Mouse (Mus musculus): ENCODE data around the gene Atp1a3.

Gene Atp1a3

DNA sequence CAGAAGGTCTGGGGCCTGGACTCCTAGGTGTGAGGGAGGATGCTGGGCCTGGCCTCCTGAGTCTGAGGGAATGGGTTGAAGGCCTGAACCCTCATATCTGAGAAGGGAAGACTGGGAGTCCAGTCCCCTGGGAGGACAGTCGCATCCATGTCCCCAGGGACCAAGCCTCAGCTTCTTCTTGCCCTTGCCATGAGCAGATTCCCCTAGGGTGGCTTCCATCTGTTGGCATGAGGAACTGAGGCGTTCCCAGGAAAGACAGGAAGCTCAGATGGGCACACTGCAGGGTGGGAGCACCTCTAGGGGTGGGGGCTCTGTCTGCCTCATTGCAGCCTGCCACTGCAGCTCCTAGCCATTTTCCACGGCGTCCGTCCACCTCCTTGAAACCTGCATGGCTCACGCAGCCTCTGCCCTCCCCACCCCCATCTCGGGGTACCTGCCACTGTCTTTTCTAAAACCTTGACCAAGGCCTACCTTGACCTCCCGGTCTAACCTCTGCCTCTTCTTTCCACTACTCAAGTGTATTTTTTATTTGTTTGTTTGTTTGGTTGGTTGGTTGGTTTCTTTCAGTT is 1.9 kb downstream of the Atp1a3 start:
- no peak for DNase-seq (ENCODE audit: low spot score)

- no peak for DNase-seq (ENCODE audit: low spot score)
These were observed 2.5 kb downstream of the Atp1a3 start for GRCm38 (mm10) chr7:25003291-25003690.

DNA sequence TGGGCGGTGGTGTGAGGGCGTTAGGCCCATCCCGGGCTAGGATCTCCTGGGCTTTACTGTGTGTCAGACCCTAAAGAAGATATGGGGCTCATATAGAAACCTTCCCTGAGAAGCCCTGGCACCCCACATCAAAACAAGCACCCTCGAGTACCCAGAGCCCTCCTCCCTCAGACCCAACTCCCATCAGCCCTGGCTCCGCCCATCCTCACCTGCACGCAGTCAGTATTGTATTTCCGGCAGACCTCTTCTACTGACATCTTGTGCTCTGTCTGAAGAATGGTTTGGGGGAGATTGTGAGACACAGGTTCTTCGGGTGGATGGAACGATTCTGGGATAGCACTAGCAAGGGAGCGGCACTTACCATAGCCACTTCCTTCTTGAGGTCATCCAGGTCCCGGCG is 5.0 kb downstream of the Atp1a3 start:
- no peak for DNase-seq (ENCODE audit: low spot score)

DNA sequence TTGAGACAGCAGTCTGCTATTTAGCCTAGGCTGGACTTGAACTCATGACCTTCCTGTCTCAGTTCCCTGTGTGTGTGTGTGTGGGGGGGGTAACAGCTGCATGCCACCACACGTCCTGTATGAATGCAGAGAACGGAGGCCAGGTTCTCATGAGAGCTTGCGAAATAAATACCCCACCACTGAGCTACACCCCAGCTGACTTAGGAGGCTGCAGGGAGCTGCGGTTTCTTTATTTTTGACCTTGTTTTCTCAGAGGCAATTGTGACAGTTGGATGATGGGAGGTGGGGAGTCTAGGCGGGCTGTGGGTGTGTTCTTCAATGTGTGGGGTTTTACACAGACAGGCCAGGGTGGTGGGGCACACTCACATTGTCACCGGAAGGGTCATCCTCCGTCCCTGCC is 5.5 kb downstream of the Atp1a3 start:
- no peak for DNase-seq (ENCODE audit: low spot score)

GRCm38 (mm10) chr7:24993081-24993480 is 12.7 kb downstream of the Atp1a3 start:
- DNase-seq (ENCODE audit: low spot score), result no peak

GRCm38 (mm10) chr7:24990478-24990877 is 15.3 kb downstream of the Atp1a3 start:
- DNase-seq (ENCODE audit: low spot score), result no peak

DNA sequence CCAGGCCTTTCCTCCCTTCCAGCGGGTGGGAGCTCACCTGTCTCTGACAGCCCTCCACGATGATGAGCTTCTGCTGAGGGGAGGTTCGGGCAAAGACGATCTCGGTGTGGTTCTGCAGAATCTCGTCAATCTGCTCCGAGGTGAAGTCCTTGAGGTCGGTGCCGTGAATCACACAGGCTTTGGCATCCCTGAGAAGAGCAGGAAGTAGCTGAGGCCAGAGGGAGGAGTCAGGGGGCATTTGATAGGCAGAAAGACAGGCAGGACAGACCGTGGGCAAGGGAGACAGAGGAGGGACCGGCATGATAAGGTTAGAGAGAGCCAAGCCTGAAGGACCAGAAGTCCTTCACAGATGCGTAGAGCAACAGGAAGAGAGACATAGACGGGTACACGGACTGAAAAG is 17.8 kb downstream of the Atp1a3 start:
- DNase-seq (ENCODE audit: low spot score), result no peak

DNA sequence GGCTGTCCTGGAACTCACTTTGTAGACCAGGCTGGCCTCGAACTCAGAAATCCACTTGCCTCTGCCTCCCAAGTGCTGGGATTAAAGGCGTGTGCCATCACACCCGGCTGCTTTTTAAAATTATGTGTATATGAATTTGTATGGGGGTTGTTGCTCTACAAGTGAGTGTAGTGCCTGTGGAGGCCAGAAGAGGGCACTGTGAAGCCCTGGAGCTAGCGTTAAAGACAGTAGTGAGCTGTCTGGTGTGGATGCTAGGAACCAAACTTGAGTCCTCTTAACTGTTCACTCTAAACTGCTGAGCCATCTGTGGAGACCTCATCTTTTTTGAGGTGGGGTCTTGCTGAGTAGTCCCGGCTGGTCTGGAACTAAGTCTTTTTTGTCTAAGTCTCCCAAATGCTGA is 20.0 kb downstream of the Atp1a3 start:
- DNase-seq (ENCODE audit: low spot score), result no peak

- no peak for DNase-seq (ENCODE audit: low spot score)
These were observed 21.5 kb downstream of the Atp1a3 start for GRCm38 (mm10) chr7:24984307-24984706.

GRCm38 (mm10) chr7:24983396-24983795 is 22.4 kb downstream of the Atp1a3 start:
- DNase-seq (ENCODE audit: low spot score), result no peak

DNA sequence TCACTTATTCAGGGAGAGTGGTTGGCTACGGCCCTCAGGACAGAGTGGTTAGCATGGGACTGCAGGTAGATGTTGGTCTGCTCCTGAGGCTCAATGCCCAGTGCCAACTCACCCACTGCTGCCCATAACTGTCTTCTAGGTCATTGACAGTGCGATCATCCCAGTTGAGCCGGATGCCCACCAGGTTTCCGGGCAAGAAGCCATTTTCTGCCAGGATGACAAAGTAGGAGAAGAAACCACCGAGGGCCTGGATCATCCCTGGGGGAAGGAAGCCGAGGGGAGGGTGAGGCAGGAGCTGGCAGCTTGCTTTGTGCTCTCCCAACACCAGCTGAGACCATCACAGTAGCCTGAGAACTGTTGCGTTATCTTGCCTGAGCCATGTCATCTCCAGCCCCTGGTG is 25.3 kb downstream of the Atp1a3 start:
- DNase-seq (ENCODE audit: low spot score), result no peak

DNA sequence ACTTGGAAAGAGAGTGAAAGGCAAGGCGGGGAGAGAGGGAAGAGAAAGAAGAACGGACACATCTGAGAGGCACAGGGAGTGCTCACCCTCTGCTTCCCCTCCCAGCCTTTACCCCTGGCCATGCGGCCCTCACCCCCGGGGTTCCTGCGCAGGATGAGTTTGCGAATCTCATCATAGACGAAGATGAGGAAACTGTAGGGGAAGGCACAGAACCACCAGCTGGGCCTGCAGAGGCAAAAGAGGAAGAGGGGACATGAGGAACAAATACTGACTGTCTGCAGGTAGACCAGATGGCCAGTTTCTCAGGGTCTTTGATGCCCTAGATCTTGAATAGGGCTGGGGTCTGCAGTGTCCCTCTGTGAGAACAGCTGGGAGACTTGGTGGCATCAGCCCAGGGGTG is 27.0 kb downstream of the Atp1a3 start:
- DNase-seq (ENCODE audit: low spot score), result no peak

GRCm38 (mm10) chr7:24974893-24975595 is 30.7 kb downstream of the Atp1a3 start:
- no peak for DNase-seq (ENCODE audit: low spot score)

DNA sequence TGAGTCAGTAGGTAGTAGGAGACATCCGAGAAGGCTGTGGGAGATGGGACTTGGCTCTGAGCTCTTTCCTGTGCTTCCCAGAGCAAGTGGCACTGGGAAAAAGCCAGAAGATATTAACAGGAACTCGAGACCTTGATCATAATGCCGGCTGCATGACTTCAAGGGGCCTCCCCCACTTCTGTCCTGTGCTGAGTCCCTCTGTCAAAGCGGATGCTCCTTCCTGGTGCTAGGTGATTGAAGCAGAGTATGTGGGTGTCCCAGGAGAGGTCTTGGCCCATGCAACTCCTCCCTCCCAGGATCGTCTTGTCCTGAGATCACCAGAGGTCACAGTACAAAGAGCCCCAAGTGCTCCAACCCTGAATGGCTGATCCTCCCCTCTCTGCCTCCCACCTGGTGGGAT is 31.9 kb downstream of the Atp1a3 start:
- no peak for DNase-seq (ENCODE audit: low spot score)

GRCm38 (mm10) chr7:24973208-24973607 is 32.5 kb downstream of the Atp1a3 start:
- DNase-seq (ENCODE audit: low spot score), result no peak

GRCm38 (mm10) chr7:24971972-24972893 is 33.5 kb downstream of the Atp1a3 start, which contains the start of gene Rabac1:
Gene Rabac1 (minus strand): TSS chr7:24972754.
- peak; percentile 61 for DNase-seq (ENCODE audit: low spot score)

- DNase-seq (ENCODE audit: low spot score), result no peak
These were observed 34.3 kb downstream of the Atp1a3 start for GRCm38 (mm10) chr7:24971261-24971971.

GRCm38 (mm10) chr7:24970341-24970740 is 35.4 kb downstream of the Atp1a3 start:
- no peak for DNase-seq (ENCODE audit: low spot score)

GRCm38 (mm10) chr7:24969805-24970204 is 36.0 kb downstream of the Atp1a3 start:
- no peak for DNase-seq (ENCODE audit: low spot score)

DNA sequence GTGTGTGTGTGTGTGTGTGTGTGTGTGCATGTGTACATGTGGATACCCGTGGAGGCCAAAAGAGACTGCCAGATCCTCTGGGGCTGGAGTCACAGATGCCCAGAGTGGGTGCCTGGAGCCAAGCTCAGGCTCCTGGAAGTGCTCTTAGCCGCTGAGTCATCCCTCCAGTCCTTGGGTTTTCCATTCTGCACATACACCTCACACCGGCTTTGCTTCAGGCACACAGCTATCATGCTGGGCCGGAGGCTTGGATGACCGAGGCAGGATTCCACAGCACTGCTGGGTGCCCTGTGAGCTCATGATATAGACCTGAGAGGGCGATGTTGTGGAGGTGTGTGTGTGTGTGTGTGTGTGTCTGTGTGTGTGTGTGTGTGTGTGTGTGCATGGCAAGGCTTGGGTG is 37.3 kb downstream of the Atp1a3 start:
- no peak for DNase-seq (ENCODE audit: low spot score)

DNA sequence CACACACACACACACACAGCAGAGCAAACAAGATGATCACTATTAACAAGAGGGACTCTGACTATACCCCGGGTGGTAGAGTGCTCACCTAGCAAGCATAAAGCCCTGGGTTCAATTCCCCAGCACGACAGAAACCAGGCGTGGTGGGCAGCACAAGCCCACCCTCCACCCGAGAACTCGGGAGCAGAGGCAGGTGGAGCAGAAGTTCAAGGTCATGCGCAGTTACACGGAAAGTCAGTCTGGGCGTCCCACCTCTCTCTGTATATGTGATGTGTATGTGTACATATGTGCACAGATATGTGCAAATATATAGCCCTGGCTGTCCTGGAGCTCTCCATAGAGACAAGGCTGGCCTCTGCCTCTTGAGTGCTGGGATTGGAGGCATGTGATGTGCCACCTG is 37.8 kb downstream of the Atp1a3 start:
- no peak for DNase-seq (ENCODE audit: low spot score)

DNA sequence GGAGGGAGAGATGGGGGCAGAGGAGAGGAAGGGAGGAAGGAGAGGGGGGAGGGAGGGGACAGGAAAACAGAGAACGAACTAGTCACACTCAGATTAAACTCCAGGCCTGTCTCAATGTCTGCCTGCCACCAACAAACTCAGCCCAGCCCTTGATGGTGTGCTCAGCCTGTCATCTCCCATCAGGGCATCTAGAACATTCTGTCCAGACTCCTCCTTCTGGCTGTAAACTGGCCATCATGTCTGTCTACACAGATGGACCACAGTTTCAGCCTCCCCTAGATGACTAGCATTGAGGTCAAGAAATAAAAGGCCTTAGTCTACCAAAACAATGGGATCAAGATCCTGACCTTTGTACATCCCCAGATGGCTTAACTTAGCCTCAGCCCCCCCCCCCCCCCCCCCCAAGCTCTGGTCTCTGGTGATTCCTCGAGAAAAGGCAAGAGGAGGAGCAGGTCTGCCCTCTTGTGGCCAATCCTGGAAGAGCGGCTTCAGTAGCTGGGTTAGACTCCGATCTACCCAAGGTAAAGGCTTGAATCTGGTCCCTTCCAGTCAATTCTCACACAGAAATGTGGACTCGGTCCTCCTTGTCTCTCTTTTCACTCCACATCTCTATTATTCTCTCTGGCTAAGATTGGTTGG is 40.7 kb downstream of the Atp1a3 start:
- DNase-seq (ENCODE audit: low spot score), result no peak
